Mouse (Mus musculus): ENCODE measurements around the gene Chtop. TPM values are rescaled to one million over a fixed set of nuclear protein-coding genes. Genes with fewer than 3 reads are reported as not detected.

The Chtop gene
- polyA plus RNA-seq, 2 experiments from 2014 or later, result 50.3 to 57.9 TPM

DNA sequence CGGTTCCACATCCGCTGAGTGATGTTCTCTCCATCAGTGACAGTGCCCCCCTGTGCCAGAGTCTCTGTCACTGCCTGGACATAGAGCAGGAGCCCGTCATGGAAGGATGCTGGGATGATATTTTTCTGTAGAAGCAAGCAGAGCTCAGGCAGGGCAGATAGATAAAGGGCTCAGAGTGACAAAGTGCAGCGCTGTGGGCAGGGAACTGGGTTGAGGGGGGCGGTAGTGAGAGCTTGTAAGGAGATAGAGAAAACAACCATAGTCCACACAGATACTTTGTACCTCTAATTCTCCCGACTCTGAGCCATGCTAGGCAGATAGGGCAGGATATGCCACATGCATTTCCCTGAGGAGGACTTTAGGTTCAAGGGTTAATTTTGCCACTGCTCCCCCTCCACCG, 46.7 kb downstream of the Chtop start:
- ATAC-seq, result no peak

DNA sequence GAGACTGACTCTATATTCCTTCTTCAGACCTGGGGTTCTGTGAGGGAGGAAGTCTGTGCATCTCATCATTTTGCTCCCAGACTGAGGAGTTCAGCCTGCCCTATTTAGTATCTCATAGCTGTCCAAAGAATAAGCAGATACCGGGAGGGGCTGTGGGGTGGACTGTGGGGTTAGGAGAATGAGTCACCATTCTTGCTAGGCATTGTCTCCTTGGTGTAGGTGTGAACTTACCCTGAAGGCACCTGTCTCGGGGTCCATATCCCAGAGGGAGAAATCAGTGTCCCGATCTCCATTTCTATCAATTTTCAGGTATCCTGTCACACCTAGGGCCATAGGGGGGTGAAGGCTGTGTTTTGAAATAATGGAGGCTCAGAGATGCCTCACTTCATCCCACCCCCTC, 47.4 kb downstream of the Chtop start:
- no peak for ATAC-seq

DNA sequence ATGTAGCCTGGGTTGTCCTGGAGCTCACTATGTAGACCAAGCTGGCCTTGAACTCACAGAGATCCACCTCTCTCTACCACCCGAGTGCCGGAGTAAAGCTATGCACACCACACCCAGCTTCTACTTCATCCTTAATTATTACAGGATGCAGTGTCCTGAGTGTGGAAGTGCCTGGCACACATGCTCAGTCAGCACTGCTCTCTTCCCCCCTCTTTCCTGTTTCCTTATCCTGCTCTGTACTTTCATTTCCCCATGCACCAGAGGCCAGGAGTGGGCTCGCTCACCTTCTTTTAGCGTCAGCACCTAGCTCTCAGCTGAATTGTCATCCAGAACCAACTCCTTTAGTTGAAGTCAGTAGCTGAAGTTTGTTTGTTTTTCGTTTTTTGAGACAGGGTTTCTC, 49.0 kb downstream of the Chtop start:
- no peak for ATAC-seq

DNA sequence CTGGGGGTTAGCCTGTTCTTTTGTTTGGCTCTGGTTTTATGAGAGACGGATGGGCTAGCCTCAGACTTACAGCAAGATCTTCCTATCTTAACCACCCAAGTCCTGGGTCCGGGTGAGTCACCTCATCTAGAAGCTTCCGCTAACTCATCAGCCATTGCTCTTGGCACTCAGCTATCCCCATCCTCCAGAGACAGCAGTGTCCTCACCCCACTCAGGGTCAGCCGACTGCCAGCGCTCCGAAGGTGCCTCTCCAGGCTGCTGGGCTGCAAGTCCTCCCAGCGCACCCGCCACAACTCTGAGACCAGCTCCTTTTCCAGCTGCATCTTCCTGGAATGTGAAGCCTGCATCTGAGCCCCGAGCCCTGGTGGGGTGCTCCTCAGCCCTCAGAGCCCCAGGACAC, 49.6 kb downstream of the Chtop start:
- no peak for ATAC-seq

DNA sequence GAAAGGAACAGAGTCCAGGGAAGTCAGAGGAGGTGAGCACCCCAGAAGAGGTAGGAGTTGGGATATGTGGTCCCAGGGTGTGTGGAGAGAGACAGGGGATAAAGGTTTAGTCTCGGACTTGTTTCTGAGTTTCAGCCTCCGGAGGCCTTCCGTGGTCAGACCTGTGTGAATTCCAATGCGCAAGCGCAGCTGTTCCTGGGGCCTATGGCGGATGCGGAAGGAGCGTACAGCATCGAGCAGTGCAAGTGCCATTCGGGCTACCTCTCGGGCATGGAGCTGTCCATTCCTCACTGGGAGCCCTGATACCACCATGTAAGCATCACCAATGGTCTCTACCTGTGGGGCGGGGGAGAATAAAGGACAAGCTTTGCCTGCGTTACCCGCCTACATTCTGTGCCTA, 54.4 kb downstream of the Chtop start:
- no peak for ATAC-seq

DNA sequence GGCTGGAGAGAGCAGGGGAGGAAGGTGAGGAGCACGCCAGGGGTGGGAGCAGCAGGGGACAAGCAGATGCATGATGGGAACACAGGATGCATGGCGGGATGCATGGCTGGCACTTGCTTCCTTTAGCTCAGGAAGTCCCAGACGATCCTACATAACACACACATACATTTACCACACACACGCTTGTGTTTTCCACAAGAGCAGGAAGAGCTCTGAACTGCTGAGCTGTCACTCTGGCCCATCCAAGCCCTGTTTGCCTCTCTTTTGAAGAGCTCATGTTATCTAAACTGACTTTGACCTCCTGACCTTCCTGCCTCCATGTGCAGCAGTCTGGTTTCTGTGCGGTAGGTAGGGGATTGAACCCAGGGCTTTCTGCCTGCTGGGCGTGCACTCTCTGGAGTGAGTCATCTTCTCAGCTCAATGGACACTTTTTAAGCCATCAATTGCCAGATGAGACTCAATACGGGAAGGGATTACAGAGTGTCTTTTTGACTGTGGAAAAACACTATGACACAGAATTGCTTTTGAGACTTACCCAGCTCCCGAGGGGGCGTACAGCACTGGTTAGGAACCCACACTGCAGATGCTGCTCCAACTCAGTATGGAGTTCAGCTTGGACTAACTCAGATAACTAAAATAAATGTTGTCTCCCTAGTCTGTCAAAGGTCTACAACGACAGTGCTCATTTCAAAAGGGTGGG, 57.8 kb downstream of the Chtop start:
- ATAC-seq, result no peak

DNA sequence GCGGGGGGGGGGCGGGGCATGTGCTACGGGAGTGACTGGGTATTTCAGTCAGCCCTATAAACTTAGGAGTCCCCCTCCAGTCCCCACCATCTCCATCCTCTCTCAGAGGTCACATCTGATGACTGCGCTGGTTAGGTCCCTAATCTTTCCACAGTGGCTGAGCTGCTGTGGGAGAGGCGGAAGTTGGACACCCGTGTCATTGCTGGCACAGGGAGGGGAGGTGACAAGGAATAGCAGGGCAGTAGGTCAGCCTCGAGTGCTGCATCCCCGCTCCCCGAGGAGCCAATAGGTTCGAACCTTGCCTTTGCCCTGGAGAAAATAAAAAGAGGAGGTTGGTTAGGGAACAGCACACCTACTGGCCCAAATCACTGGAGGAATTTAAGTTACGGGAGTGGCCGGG, 58.4 kb downstream of the Chtop start:
- no peak for ATAC-seq

Other genes starting within 250 kb of the Chtop start
- gene Dennd4b, start 244.3 kb downstream of the Chtop start, polyA plus RNA-seq (2017; shearing (Covaris generic)), result 10 to 100 TPM; 17.9 to 28.0 TPM
- 10 to 100 TPM; 25.2 to 26.2 TPM for gene Gatad2b, start 216.3 kb downstream of the Chtop start, polyA plus RNA-seq (2017; shearing (Covaris generic))
- gene Slc27a3, start 119.6 kb downstream of the Chtop start, polyA plus RNA-seq (2017; shearing (Covaris generic)), result under 1 TPM in 1 of 2 experiments, not detected in 1; 0.19 TPM
- 10 to 100 TPM; 16.9 to 17.9 TPM for gene Ints3, start 75.9 kb downstream of the Chtop start, polyA plus RNA-seq (2017; shearing (Covaris generic))
- not detected for gene Npr1, start 43.6 kb downstream of the Chtop start, polyA plus RNA-seq (2017; shearing (Covaris generic))
- gene Ilf2, start 33.4 kb downstream of the Chtop start, polyA plus RNA-seq (2017; shearing (Covaris generic)), result 100 to 1,000 TPM; 113 to 125 TPM
- gene Snapin, start 18.5 kb downstream of the Chtop start, polyA plus RNA-seq (2017; shearing (Covaris generic)), result 10 to 100 TPM; 60.4 to 65.0 TPM
- gene S100a1, start 4.9 kb upstream of the Chtop start, polyA plus RNA-seq (2017; shearing (Covaris generic)), result 1 to 10 TPM; 3.3 to 4.9 TPM
- gene S100a13, start 4.9 kb upstream of the Chtop start, polyA plus RNA-seq (2017; shearing (Covaris generic)), result 100 to 1,000 TPM; 157 to 222 TPM
- gene S100a14, start 17.4 kb upstream of the Chtop start, polyA plus RNA-seq (2017; shearing (Covaris generic)), result not detected
- not detected for gene S100a16, start 27.8 kb upstream of the Chtop start, polyA plus RNA-seq (2017; shearing (Covaris generic))
- gene S100a3, start 51.1 kb upstream of the Chtop start, polyA plus RNA-seq (2017; shearing (Covaris generic)), result 1 to 10 TPM; 2.1 to 2.5 TPM
- gene S100a2, start 80.7 kb upstream of the Chtop start, polyA plus RNA-seq (2017; shearing (Covaris generic)), result not detected
- gene Gm42674, start 92.4 kb upstream of the Chtop start, polyA plus RNA-seq (2017; shearing (Covaris generic)), result not detected
- 100 to 1,000 TPM in 1 of 2 experiments, 10 to 100 TPM in 1; 74.9 to 104 TPM for gene S100a4, start 94.3 kb upstream of the Chtop start, polyA plus RNA-seq (2017; shearing (Covaris generic))
- gene S100a5, start 99.0 kb upstream of the Chtop start, polyA plus RNA-seq (2017; shearing (Covaris generic)), result not detected
- gene S100a6, start 103.4 kb upstream of the Chtop start, polyA plus RNA-seq (2017; shearing (Covaris generic)), result 100 to 1,000 TPM; 291 to 360 TPM
- gene S100a7a, start 144.5 kb upstream of the Chtop start, polyA plus RNA-seq (2017; shearing (Covaris generic)), result not detected
- gene S100a8, start 159.5 kb upstream of the Chtop start, polyA plus RNA-seq (2017; shearing (Covaris generic)), result not detected
- not detected for gene S100a9, start 186.2 kb upstream of the Chtop start, polyA plus RNA-seq (2017; shearing (Covaris generic))
- not detected for gene Pglyrp4, start 217.4 kb upstream of the Chtop start, polyA plus RNA-seq (2017; shearing (Covaris generic))